Mouse (Mus musculus): ENCODE data around the gene Epb41l4b. TPM values are rescaled to one million over a fixed set of nuclear protein-coding genes. Genes with fewer than 3 reads are reported as not detected.
A peak's percentile ranks its signal among the peaks of the same experiment; 100 is the strongest.

The Epb41l4b gene
- polyA plus RNA-seq, 1 experiment = 1.1 TPM

DNA sequence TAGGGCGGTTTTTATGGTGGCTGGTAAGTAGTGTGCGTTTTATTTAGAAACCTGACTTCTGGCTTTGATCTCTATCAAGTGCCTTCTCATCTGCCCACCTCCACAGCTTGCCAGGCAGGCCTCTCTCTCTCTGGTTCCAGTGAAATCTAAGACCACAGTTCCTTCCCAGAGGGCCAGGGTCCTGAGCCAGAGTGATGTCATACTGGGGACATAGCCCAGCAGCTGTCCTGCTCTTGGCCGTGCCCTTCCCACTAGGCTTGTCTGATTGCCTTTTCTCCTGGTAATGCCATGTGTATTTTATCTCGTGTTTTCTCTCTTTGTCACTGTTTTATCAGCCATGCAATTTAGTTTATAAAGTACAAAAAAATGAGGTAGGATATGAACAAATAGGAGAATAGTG lies 40.3 kb upstream of the Epb41l4b start:
- no peaks in the 10 kb centered on the region for H3K27me3 ChIP-seq (ENCODE audit: control insufficient read depth, insufficient read depth, insufficient read length)
- H3ac ChIP-seq (ENCODE audit: control insufficient read depth, insufficient read length, low read depth) = no peak overlapping the region
- no peak overlapping the region for H3K4me3 ChIP-seq (ENCODE audit: insufficient read depth, poor library complexity, severe bottlenecking)
- H3K36me3 ChIP-seq (ENCODE audit: control insufficient read depth, insufficient read depth) = no peaks in the 10 kb centered on the region
- no peaks in the 10 kb centered on the region for H3K79me2 ChIP-seq (ENCODE audit: control insufficient read depth, insufficient read depth)
- TF ChIP-seq MAX (IDR thresholded peaks at IDR 0.05) (no peak), MYOD1 (IDR thresholded peaks at IDR 0.05; ENCODE audit: control insufficient read depth, insufficient read length, low read depth) (peak; percentile 68)
- no peaks in the 10 kb centered on the region for H3K79me3 ChIP-seq (ENCODE audit: low read depth)

DNA sequence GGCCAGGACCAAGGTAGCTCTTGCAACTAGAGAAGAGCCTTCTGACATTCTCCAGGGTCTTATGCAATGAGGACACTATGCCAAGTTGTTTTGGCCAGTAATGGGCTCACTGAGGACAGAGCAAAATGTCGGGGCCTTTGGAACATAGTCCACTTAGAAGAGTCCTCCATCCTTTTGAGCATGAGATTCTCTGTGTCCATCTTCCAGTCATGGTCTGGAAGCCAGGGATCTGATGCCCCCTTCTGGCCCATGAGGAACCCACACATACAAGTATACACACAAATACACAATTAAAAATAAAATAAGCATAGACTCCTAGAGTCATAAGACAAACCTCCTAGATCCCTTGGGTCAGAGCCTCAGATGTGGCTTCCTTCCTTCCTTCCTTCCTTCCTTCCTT lies 38.3 kb upstream of the Epb41l4b start:
- Histone ChIP-seq H3K36me3 (ENCODE audit: control insufficient read depth, insufficient read depth) (no peaks in the 10 kb centered on the region), H3K79me3 (ENCODE audit: low read depth) (no peaks in the 10 kb centered on the region), H3K79me2 (ENCODE audit: control insufficient read depth, insufficient read depth) (no peaks in the 10 kb centered on the region), H3ac (ENCODE audit: control insufficient read depth, insufficient read length, low read depth) (no peak overlapping the region), H3K27me3 (ENCODE audit: control insufficient read depth, insufficient read depth, insufficient read length) (no peaks in the 10 kb centered on the region), H3K4me3 (ENCODE audit: insufficient read depth, poor library complexity, severe bottlenecking) (no peak overlapping the region)
- no peak for TF ChIP-seq MAX (IDR thresholded peaks at IDR 0.05)
- no peak for TF ChIP-seq FOSL1 (IDR thresholded peaks at IDR 0.05; ENCODE audit: insufficient read depth, low read length, poor library complexity, severe bottlenecking)
- no peak for TF ChIP-seq USF1 (IDR thresholded peaks at IDR 0.05; ENCODE audit: low read depth)
- TF ChIP-seq CTCF (IDR thresholded peaks at IDR 0.05; ENCODE audit: control insufficient read depth, insufficient read depth, insufficient read length) = no peak
- TF ChIP-seq MYOG (IDR thresholded peaks at IDR 0.05; ENCODE audit: control insufficient read depth, extremely low read depth, insufficient read length) = no peak
- TF ChIP-seq CEBPB (IDR thresholded peaks at IDR 0.05; ENCODE audit: low read depth) = no peak

DNA sequence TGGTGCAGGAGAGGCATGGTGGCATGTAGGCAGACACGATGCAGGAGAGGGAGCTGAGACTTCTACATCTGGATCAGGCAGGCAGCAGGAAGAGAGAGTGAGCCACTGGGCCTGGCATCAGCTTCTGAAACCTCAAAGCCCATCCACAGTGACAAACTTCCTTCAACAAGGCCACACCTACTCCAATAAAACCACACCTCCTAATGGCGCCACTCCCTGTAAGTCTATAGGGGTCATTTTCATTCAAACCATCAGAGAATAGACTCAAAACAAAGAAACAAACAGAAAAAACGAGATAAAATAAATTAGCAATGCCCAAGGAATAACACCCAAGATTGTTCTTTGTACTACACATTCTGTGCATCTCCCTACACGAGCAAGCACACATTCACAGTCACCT lies 35.6 kb upstream of the Epb41l4b start:
- Histone ChIP-seq H3K79me3 (ENCODE audit: low read depth) (no peaks in the 10 kb centered on the region), H3K36me3 (ENCODE audit: control insufficient read depth, insufficient read depth) (no peaks in the 10 kb centered on the region), H3K4me3 (ENCODE audit: insufficient read depth, poor library complexity, severe bottlenecking) (no peak overlapping the region), H3ac (ENCODE audit: control insufficient read depth, insufficient read length, low read depth) (no peak overlapping the region), H3K79me2 (ENCODE audit: control insufficient read depth, insufficient read depth) (no peaks in the 10 kb centered on the region), H3K27me3 (ENCODE audit: control insufficient read depth, insufficient read depth, insufficient read length) (no peaks in the 10 kb centered on the region)
- no peak for TF ChIP-seq FOSL1 (IDR thresholded peaks at IDR 0.05; ENCODE audit: insufficient read depth, low read length, poor library complexity, severe bottlenecking)
- TF ChIP-seq CEBPB (IDR thresholded peaks at IDR 0.05; ENCODE audit: low read depth) = no peak
- TF ChIP-seq MAX (IDR thresholded peaks at IDR 0.05) = no peak
- no peak for TF ChIP-seq MYOD1 (IDR thresholded peaks at IDR 0.05; ENCODE audit: control insufficient read depth, insufficient read length, low read depth)
- no peak for TF ChIP-seq MYOG (IDR thresholded peaks at IDR 0.05; ENCODE audit: control insufficient read depth, extremely low read depth, insufficient read length)
- no peak for TF ChIP-seq USF1 (IDR thresholded peaks at IDR 0.05; ENCODE audit: low read depth)
- TF ChIP-seq CTCF (IDR thresholded peaks at IDR 0.05; ENCODE audit: control insufficient read depth, insufficient read depth, insufficient read length) = no peak

DNA sequence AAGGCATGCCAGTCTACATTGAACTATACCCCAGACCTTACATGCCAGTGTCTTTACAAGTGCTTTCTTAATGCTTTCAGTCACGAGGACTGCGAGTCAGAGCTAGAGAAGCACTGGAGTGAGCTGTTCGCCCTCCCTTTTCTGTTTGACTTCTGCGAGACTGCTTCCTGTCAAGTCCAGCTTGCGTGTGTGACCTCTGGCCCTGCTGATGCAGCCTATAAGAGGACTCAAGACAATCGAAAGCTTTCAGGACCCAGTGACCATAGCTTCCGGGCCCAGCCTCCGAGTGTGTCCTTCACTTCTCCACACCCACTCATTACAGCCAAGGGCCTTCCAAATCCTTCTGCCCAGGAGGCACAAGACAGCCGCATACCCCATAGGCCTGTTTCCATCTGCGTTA lies 32.1 kb upstream of the Epb41l4b start:
- Histone ChIP-seq H3K27me3 (ENCODE audit: control insufficient read depth, insufficient read depth, insufficient read length) (no peaks in the 10 kb centered on the region), H3K79me3 (ENCODE audit: low read depth) (no peaks in the 10 kb centered on the region), H3ac (ENCODE audit: control insufficient read depth, insufficient read length, low read depth) (no peak overlapping the region), H3K79me2 (ENCODE audit: control insufficient read depth, insufficient read depth) (no peaks in the 10 kb centered on the region), H3K36me3 (ENCODE audit: control insufficient read depth, insufficient read depth) (no peaks in the 10 kb centered on the region), H3K4me3 (ENCODE audit: insufficient read depth, poor library complexity, severe bottlenecking) (no peak overlapping the region)
- TF ChIP-seq FOSL1 (IDR thresholded peaks at IDR 0.05; ENCODE audit: insufficient read depth, low read length, poor library complexity, severe bottlenecking) (no peak), CEBPB (IDR thresholded peaks at IDR 0.05; ENCODE audit: low read depth) (no peak), MYOD1 (IDR thresholded peaks at IDR 0.05; ENCODE audit: control insufficient read depth, insufficient read length, low read depth) (no peak), USF1 (IDR thresholded peaks at IDR 0.05; ENCODE audit: low read depth) (no peak), MAX (IDR thresholded peaks at IDR 0.05) (no peak), CTCF (IDR thresholded peaks at IDR 0.05; ENCODE audit: control insufficient read depth, insufficient read depth, insufficient read length) (no peak), MYOG (IDR thresholded peaks at IDR 0.05; ENCODE audit: control insufficient read depth, extremely low read depth, insufficient read length) (no peak)

DNA sequence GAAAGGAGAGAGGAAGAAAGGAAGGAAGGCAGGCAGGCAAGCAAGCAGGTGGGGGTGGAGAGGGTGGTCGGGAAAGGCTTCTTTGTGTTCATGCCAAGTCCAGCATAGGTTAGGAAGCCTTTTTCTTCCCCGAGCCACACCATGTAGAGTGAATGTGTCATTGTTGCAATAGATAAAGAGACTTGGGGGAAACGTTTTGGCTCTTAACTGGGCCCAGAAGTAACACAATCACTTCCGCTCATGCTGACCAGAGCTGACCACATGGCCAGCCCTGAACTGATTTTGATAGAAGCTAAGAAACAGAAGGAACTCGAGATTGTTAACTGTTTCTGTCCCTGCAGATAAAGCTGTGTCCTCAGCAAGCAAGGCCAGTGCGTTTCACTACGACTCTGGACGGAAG lies 29.6 kb upstream of the Epb41l4b start:
- H3K79me3 ChIP-seq (ENCODE audit: low read depth) = no peaks in the 10 kb centered on the region
- TF ChIP-seq FOSL1 (IDR thresholded peaks at IDR 0.05; ENCODE audit: insufficient read depth, low read length, poor library complexity, severe bottlenecking) (no peak), MAX (IDR thresholded peaks at IDR 0.05) (no peak), CEBPB (IDR thresholded peaks at IDR 0.05; ENCODE audit: low read depth) (no peak), USF1 (IDR thresholded peaks at IDR 0.05; ENCODE audit: low read depth) (no peak), CTCF (IDR thresholded peaks at IDR 0.05; ENCODE audit: control insufficient read depth, insufficient read depth, insufficient read length) (no peak), MYOD1 (IDR thresholded peaks at IDR 0.05; ENCODE audit: control insufficient read depth, insufficient read length, low read depth) (no peak), MYOG (IDR thresholded peaks at IDR 0.05; ENCODE audit: control insufficient read depth, extremely low read depth, insufficient read length) (no peak)
- H3K36me3 ChIP-seq (ENCODE audit: control insufficient read depth, insufficient read depth) = no peaks in the 10 kb centered on the region
- no peak overlapping the region for H3ac ChIP-seq (ENCODE audit: control insufficient read depth, insufficient read length, low read depth)
- no peaks in the 10 kb centered on the region for H3K27me3 ChIP-seq (ENCODE audit: control insufficient read depth, insufficient read depth, insufficient read length)
- no peak overlapping the region for H3K4me3 ChIP-seq (ENCODE audit: insufficient read depth, poor library complexity, severe bottlenecking)
- no peaks in the 10 kb centered on the region for H3K79me2 ChIP-seq (ENCODE audit: control insufficient read depth, insufficient read depth)

DNA sequence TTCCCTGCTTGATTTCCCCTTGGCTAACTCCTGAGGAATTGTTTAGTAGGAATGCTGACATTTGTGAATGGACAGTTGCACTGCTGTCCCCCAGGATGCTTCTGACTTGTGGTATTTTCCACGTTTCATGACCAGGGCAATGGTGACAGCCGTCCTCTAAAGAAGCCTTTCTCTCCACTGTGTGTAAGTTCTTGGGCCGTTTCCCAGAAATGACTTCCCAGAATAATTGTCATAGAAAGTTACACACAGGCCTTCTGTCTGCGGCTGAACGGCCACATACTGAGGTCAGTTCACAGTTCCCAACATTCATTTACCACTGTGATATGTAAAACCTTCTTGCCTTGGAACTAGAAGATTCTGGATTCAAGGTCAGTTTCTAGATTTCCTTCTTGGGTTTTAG lies 28.6 kb upstream of the Epb41l4b start:
- TF ChIP-seq MYOD1 (IDR thresholded peaks at IDR 0.05; ENCODE audit: control insufficient read depth, insufficient read length, low read depth) (no peak), FOSL1 (IDR thresholded peaks at IDR 0.05; ENCODE audit: insufficient read depth, low read length, poor library complexity, severe bottlenecking) (no peak), USF1 (IDR thresholded peaks at IDR 0.05; ENCODE audit: low read depth) (no peak), MAX (IDR thresholded peaks at IDR 0.05) (no peak), CTCF (IDR thresholded peaks at IDR 0.05; ENCODE audit: control insufficient read depth, insufficient read depth, insufficient read length) (no peak), MYOG (IDR thresholded peaks at IDR 0.05; ENCODE audit: control insufficient read depth, extremely low read depth, insufficient read length) (no peak), CEBPB (IDR thresholded peaks at IDR 0.05; ENCODE audit: low read depth) (no peak)
- H3K79me2 ChIP-seq (ENCODE audit: control insufficient read depth, insufficient read depth) = no peaks in the 10 kb centered on the region
- no peak overlapping the region for H3K4me3 ChIP-seq (ENCODE audit: insufficient read depth, poor library complexity, severe bottlenecking)
- no peaks in the 10 kb centered on the region for H3K36me3 ChIP-seq (ENCODE audit: control insufficient read depth, insufficient read depth)
- H3K27me3 ChIP-seq (ENCODE audit: control insufficient read depth, insufficient read depth, insufficient read length) = no peaks in the 10 kb centered on the region
- no peak overlapping the region for H3ac ChIP-seq (ENCODE audit: control insufficient read depth, insufficient read length, low read depth)
- H3K79me3 ChIP-seq (ENCODE audit: low read depth) = no peaks in the 10 kb centered on the region
